Mouse (Mus musculus): ENCODE results near the gene Ppib. TPM values are rescaled to one million over a fixed set of nuclear protein-coding genes. Genes with fewer than 3 reads are reported as not detected.

Gene Ppib
- total and polyA plus RNA-seq, 3 experiments: 268 to 550 (median 477) TPM

- Histone ChIP-seq H3K79me2 (replicated peaks; ENCODE audit: control insufficient read depth, extremely low read depth, insufficient read depth, poor library complexity, severe bottlenecking) (no peaks in the 10 kb centered on the region), H3K27me3 (replicated peaks) (no peaks in the 10 kb centered on the region), H3K27ac (ENCODE audit: insufficient read depth, low read depth) (no peak overlapping the region), H3K4me3 (replicated peaks in 1 of 3; ENCODE audit: low read depth in 2 of 3, low read length in 2 of 3, poor library complexity in 1 of 3) (no peak overlapping the region), H3K4me1 (ENCODE audit: control insufficient read depth in 1 of 2, insufficient read depth in 2 of 2) (peaks cover 9 to 30% of the 10 kb centered on the region in 2 experiments), H3K4me2 (ENCODE audit: insufficient read depth, low read depth, poor library complexity, severe bottlenecking) (no peak overlapping the region), H3K9ac (ENCODE audit: insufficient read depth, low read depth) (no peak overlapping the region), H3K9me3 (replicated peaks; ENCODE audit: low read length) (peaks cover 6% of the 10 kb centered on the region), H3K36me3 (replicated peaks in 1 of 2; ENCODE audit: control insufficient read depth in 1 of 2, insufficient read depth in 1 of 2, low read length in 1 of 2) (no peaks in the 10 kb centered on the region)
- no peak for DNase-seq (ENCODE audit: extremely low read depth)
- in situ Hi-C loops (cut with MboI; ENCODE audit: low pct_ligation_motif_present, low pct_unique_long_range_greater_than_20kb, low sequenced_read_pairs) (no loop called here), dilution Hi-C loops (cut with MboI; ENCODE audit: extremely low pct_ligation_motif_present, extremely low pct_unique_long_range_greater_than_20kb, low sequenced_read_pairs) (no loop called here)
- TF ChIP-seq ZNF384 (IDR thresholded peaks at IDR 0.05; ENCODE audit: low read depth, low read length): no peak
- TF ChIP-seq USF2 (conservative IDR thresholded peaks at IDR 0.05; ENCODE audit: low read depth, low read length): no peak
- no peak for TF ChIP-seq KAT2A (IDR thresholded peaks at IDR 0.05; ENCODE audit: insufficient replicate concordance, low read length)
- no peak for TF ChIP-seq RCOR1 (conservative IDR thresholded peaks at IDR 0.05; ENCODE audit: low read depth, low read length)
- no peak for TF ChIP-seq CHD1 (IDR thresholded peaks at IDR 0.05; ENCODE audit: low read depth, low read length)
- no peak for TF ChIP-seq MAFK (IDR thresholded peaks at IDR 0.05; ENCODE audit: insufficient replicate concordance, low read length)
- no peak for TF ChIP-seq NELFE (IDR thresholded peaks at IDR 0.05; ENCODE audit: low read depth, low read length)
- no peak for TF ChIP-seq MAX (IDR thresholded peaks at IDR 0.05; ENCODE audit: low read length)
- TF ChIP-seq PAX5 (IDR thresholded peaks at IDR 0.05; ENCODE audit: low read length): no peak
Observed at GRCm38 (mm10) chr9:66078493-66078892, 18.5 kb downstream of the Ppib start.

- in situ Hi-C loops (cut with MboI; ENCODE audit: low pct_ligation_motif_present, low pct_unique_long_range_greater_than_20kb, low sequenced_read_pairs) (no loop called here), dilution Hi-C loops (cut with MboI; ENCODE audit: extremely low pct_ligation_motif_present, extremely low pct_unique_long_range_greater_than_20kb, low sequenced_read_pairs) (no loop called here)
- peaks cover 0 to 13% of the 10 kb centered on the region in 2 experiments for H3K36me3 ChIP-seq (replicated peaks in 1 of 2; ENCODE audit: control insufficient read depth in 1 of 2, insufficient read depth in 1 of 2, low read length in 1 of 2)
- no peak for TF ChIP-seq USF1 (IDR thresholded peaks at IDR 0.05; ENCODE audit: low read depth, low read length)
- TF ChIP-seq ZMIZ1 (IDR thresholded peaks at IDR 0.05; ENCODE audit: low read depth, low read length): no peak
- no peak for TF ChIP-seq MXI1 (IDR thresholded peaks at IDR 0.05; ENCODE audit: low read depth, low read length)
- TF ChIP-seq TCF12 (IDR thresholded peaks at IDR 0.05; ENCODE audit: low read depth, low read length): no peak
- no peak for TF ChIP-seq RAD21 (IDR thresholded peaks at IDR 0.05; ENCODE audit: low read depth, low read length)
- no peak for TF ChIP-seq TBP (conservative IDR thresholded peaks at IDR 0.05; ENCODE audit: low read depth, low read length)
- no peak for TF ChIP-seq ZC3H11A (IDR thresholded peaks at IDR 0.05; ENCODE audit: low read depth, low read length)
- TF ChIP-seq E2F4 (IDR thresholded peaks at IDR 0.05; ENCODE audit: insufficient replicate concordance, low read depth, low read length): no peak
- no peak for TF ChIP-seq NRF1 (IDR thresholded peaks at IDR 0.05; ENCODE audit: low read depth, low read length)
- no peak for TF ChIP-seq MAFK (IDR thresholded peaks at IDR 0.05; ENCODE audit: insufficient replicate concordance, low read length)
- no peak for TF ChIP-seq PAX5 (IDR thresholded peaks at IDR 0.05; ENCODE audit: low read length)
- TF ChIP-seq SIN3A (IDR thresholded peaks at IDR 0.05; ENCODE audit: low read length): no peak
- TF ChIP-seq USF2 (conservative IDR thresholded peaks at IDR 0.05; ENCODE audit: low read depth, low read length): no peak
- TF ChIP-seq ETS1 (conservative IDR thresholded peaks at IDR 0.05; ENCODE audit: low read depth, low read length): no peak
- TF ChIP-seq HCFC1 (IDR thresholded peaks at IDR 0.05; ENCODE audit: low read depth, low read length): no peak
- no peak for TF ChIP-seq CHD2 (IDR thresholded peaks at IDR 0.05; ENCODE audit: low read length)
- H3K27me3 ChIP-seq (replicated peaks): no peaks in the 10 kb centered on the region
- peaks cover 9 to 28% of the 10 kb centered on the region in 2 experiments for H3K4me1 ChIP-seq (ENCODE audit: control insufficient read depth in 1 of 2, insufficient read depth in 2 of 2)
- no peak overlapping the region for H3K4me2 ChIP-seq (ENCODE audit: insufficient read depth, low read depth, poor library complexity, severe bottlenecking)
- no peaks in the 10 kb centered on the region for H3K9me3 ChIP-seq (replicated peaks; ENCODE audit: low read length)
- H3K9ac ChIP-seq (ENCODE audit: insufficient read depth, low read depth): no peak overlapping the region
- no peak overlapping the region for H3K27ac ChIP-seq (ENCODE audit: insufficient read depth, low read depth)
- DNase-seq (ENCODE audit: extremely low read depth): no peak
- no peak overlapping the region for H3K4me3 ChIP-seq (replicated peaks in 1 of 3; ENCODE audit: low read depth in 2 of 3, low read length in 2 of 3, poor library complexity in 1 of 3)
- no peaks in the 10 kb centered on the region for H3K79me2 ChIP-seq (replicated peaks; ENCODE audit: control insufficient read depth, extremely low read depth, insufficient read depth, poor library complexity, severe bottlenecking)
Observed at GRCm38 (mm10) chr9:66080804-66081459, 20.9 kb downstream of the Ppib start.
